Mouse (Mus musculus) lung, postnatal 14 days (tissue): ENCODE measurements around the gene Gm20538.

Experiments
- DNase-seq: peaks from one replicate; pipeline ENCODE4 v3.0.0; 2021

Gene Gm20538

GRCm38 (mm10) chr19:44552731-44553130, at the start of gene Gm20538:
Gene Gm20538, minus strand, starts transcription at chr19:44552831.
- DNase-seq, result no peak

- no peak for DNase-seq
Measured at GRCm38 (mm10) chr19:44594180-44594579, 41.5 kb upstream of the Gm20538 start.

- DNase-seq, result no peak
Measured at GRCm38 (mm10) chr19:44591638-44592037, 39.0 kb upstream of the Gm20538 start.

- DNase-seq, result no peak
Measured at GRCm38 (mm10) chr19:44590992-44591391, 38.4 kb upstream of the Gm20538 start.

GRCm38 (mm10) chr19:44589591-44590223, 37.1 kb upstream of the Gm20538 start:
- no peak for DNase-seq

GRCm38 (mm10) chr19:44588036-44588435, 35.4 kb upstream of the Gm20538 start:
- no peak for DNase-seq

- peak; percentile 94 for DNase-seq
Measured at GRCm38 (mm10) chr19:44582638-44583309, 30.1 kb upstream of the Gm20538 start.

- no peak for DNase-seq
Measured at GRCm38 (mm10) chr19:44582103-44582502, 29.5 kb upstream of the Gm20538 start.

GRCm38 (mm10) chr19:44578038-44578437, 25.4 kb upstream of the Gm20538 start:
- no peak for DNase-seq

- no peak for DNase-seq
Measured at GRCm38 (mm10) chr19:44576275-44576674, 23.6 kb upstream of the Gm20538 start.

- no peak for DNase-seq
Measured at GRCm38 (mm10) chr19:44567763-44568162, 15.1 kb upstream of the Gm20538 start.

- peak; percentile 32 for DNase-seq
Measured at GRCm38 (mm10) chr19:44564006-44564405, 11.4 kb upstream of the Gm20538 start.

- peak; percentile 96 for DNase-seq
Measured at GRCm38 (mm10) chr19:44562652-44563206, 10.1 kb upstream of the Gm20538 start, which contains the start of gene Hif1an. Gene Hif1an, plus strand, starts transcription at chr19:44562850.

GRCm38 (mm10) chr19:44554861-44555590, 2.4 kb upstream of the Gm20538 start, which contains the start of gene Ndufb8:
Gene Ndufb8, minus strand, starts transcription at chr19:44555440.
- peak; percentile 97 for DNase-seq

GRCm38 (mm10) chr19:44554490-44554860, 1.8 kb upstream of the Gm20538 start:
- no peak for DNase-seq

- DNase-seq, result no peak
Measured at GRCm38 (mm10) chr19:44553286-44553685, 655 bp upstream of the Gm20538 start.

- peak; percentile 30 for DNase-seq
Measured at GRCm38 (mm10) chr19:44545321-44546041, 7.2 kb downstream of the Gm20538 start, which contains the start of gene Sec31b. Gene Sec31b, minus strand, starts transcription at chr19:44545864.

GRCm38 (mm10) chr19:44544775-44545174, 7.9 kb downstream of the Gm20538 start:
- peak; percentile 82 for DNase-seq

- DNase-seq, result no peak
Measured at GRCm38 (mm10) chr19:44544372-44544771, 8.3 kb downstream of the Gm20538 start.

GRCm38 (mm10) chr19:44542694-44543178, 9.9 kb downstream of the Gm20538 start:
- DNase-seq, result no peak

- no peak for DNase-seq
Measured at GRCm38 (mm10) chr19:44537416-44537815, 15.2 kb downstream of the Gm20538 start.

- peak; percentile 26 for DNase-seq
Measured at GRCm38 (mm10) chr19:44535376-44535775, 17.3 kb downstream of the Gm20538 start.
